Mouse (Mus musculus): Measurements from ENCODE around the gene Xxylt1.

DNA sequence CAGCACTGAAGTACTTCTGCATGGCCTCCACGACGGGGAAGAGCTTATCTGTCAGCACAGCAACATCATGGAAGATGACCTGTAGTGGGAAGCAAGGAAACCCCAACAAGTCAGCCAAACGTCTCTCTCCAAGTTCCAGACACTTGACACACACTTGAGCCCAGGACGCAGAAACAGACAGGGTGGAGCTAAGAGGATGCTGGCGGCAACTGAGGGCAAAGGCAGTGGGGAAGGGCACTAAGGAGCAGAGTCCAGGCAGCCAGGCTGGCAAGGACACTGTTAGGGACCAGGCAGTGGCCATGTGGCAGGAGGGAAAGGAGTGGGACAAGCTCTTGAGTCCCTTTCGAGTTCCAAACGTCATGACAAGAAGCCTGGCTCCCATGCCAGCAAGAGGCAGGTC is 30.5 kb downstream of the Xxylt1 start:
- no peak for TF ChIP-seq JUND (conservative IDR thresholded peaks at IDR 0.05; ENCODE audit: low read depth, low read length)
- no peak for TF ChIP-seq CTCF (conservative IDR thresholded peaks at IDR 0.05 in 1 of 2, IDR thresholded peaks at IDR 0.05 in 1 of 2; ENCODE audit: low read depth in 2 of 2, low read length in 2 of 2)
- TF ChIP-seq POLR2AphosphoS2 (IDR thresholded peaks at IDR 0.05; ENCODE audit: low read depth, low read length) = no peak
- no peak for TF ChIP-seq USF1 (IDR thresholded peaks at IDR 0.05; ENCODE audit: low read depth, low read length)
- no peak for TF ChIP-seq MAX (IDR thresholded peaks at IDR 0.05; ENCODE audit: low read length)
- TF ChIP-seq ZNF384 (IDR thresholded peaks at IDR 0.05; ENCODE audit: low read depth, low read length) = no peak
- no peak for TF ChIP-seq E2F4 (IDR thresholded peaks at IDR 0.05; ENCODE audit: insufficient replicate concordance, low read depth, low read length)
- no peak for TF ChIP-seq EP300 (IDR thresholded peaks at IDR 0.05; ENCODE audit: low read length)
- TF ChIP-seq TCF12 (IDR thresholded peaks at IDR 0.05; ENCODE audit: low read depth, low read length) = no peak
- TF ChIP-seq ELF1 (IDR thresholded peaks at IDR 0.05; ENCODE audit: low read depth, low read length) = no peak
- TF ChIP-seq TBP (conservative IDR thresholded peaks at IDR 0.05; ENCODE audit: low read depth, low read length) = no peak
- TF ChIP-seq MAZ (IDR thresholded peaks at IDR 0.05; ENCODE audit: low read depth, low read length) = no peak
